Mouse (Mus musculus) kidney, postnatal 0 days (tissue): ENCODE results near the gene Dmxl2. TPM values are rescaled to one million over a fixed set of nuclear protein-coding genes. Genes with fewer than 3 reads are reported as not detected.
A peak's percentile ranks its signal among the peaks of the same experiment; 100 is the strongest.

ENCODE experiments used
- ATAC-seq: fragments of 200-750 bp; cut with Nextera tagmentation; replicated peaks from 2 replicates; pipeline ENCODE4 v1.8.0; 2017; ENCODE audit warnings: low read depth, moderate number of reproducible peaks, moderate TSS enrichment, moderate library complexity; ENCODE audit not compliant: low FRiP score
- DNase-seq: peaks from one replicate; pipeline ENCODE4 v3.0.0-alpha.2; 2016; ENCODE audit warnings: low spot score
- H3K27ac ChIP-seq: fragments of 300-500 bp; sonication (generic); 2 replicates; pipeline ENCODE4 v1.5.1; 2014; ENCODE audit warnings: mild to moderate bottlenecking
- H3K27me3 ChIP-seq: fragments of 300-500 bp; sonication (generic); 2 replicates; pipeline ENCODE4 v1.6.1; 2014; ENCODE audit warnings: low read length, mixed read lengths; ENCODE audit not compliant: insufficient read depth
- H3K36me3 ChIP-seq: fragments of 300-500 bp; sonication (generic); 2 replicates; pipeline ENCODE4 v1.6.1; 2014; ENCODE audit warnings: low read length, mixed read lengths; ENCODE audit not compliant: insufficient read depth
- H3K4me1 ChIP-seq: fragments of 300-500 bp; sonication (generic); replicated peaks from 2 replicates; pipeline ENCODE4 v1.6.1; 2014; ENCODE audit warnings: antibody characterized with exemption, low read length, mixed read lengths; ENCODE audit not compliant: insufficient read depth
- H3K4me2 ChIP-seq: fragments of 300-500 bp; sonication (generic); 2 replicates; pipeline ENCODE4 v1.6.1; 2014; ENCODE audit warnings: mild to moderate bottlenecking, low read length, moderate library complexity, mixed read lengths
- H3K4me3 ChIP-seq: fragments of 300-500 bp; sonication (generic); replicated peaks from 2 replicates; pipeline ENCODE4 v1.5.1; 2014; ENCODE audit warnings: low read depth, low read length
- H3K9ac ChIP-seq: fragments of 300-500 bp; sonication (generic); 2 replicates; pipeline ENCODE4 v1.6.1; 2014; ENCODE audit warnings: low read depth, low read length
- H3K9me3 ChIP-seq: fragments of 300-500 bp; sonication (generic); replicated peaks from 2 replicates; pipeline ENCODE4 v1.6.1; 2016; ENCODE audit warnings: low read length, inconsistent platforms, mixed read lengths
- CTCF ChIP-seq: IDR thresholded peaks from 2 replicates; pipeline ENCODE4 v1.5.1; 2016; ENCODE audit warnings: antibody characterized with exemption, low read depth, mild to moderate bottlenecking, moderate library complexity
- WGBS: fragments of 180-500 bp; shearing (Covaris S2); extraction: QIAGEN DNeasy Blood & Tissue Kit; methylation state at CpG from one replicate; pipeline ENCODE4 v1.1.7; 2014; 5-methylcytosine and 5-hydroxymethylcytosine counted together
- polyA plus RNA-seq: library from polyadenylated mRNA; unstranded; fragments of >200 nt; fragmentation: Nextera tagmentation; extraction: Ambion mirVana; gene quantifications from 2 replicates; pipeline ENCODE4 v1.2.1, GENCODE M21; 2015

The Dmxl2 gene
- polyA plus RNA-seq, 1 experiment from 2014 or later: 8.5 TPM

GRCm38 (mm10) chr9:54356756-54357155 is 144.7 kb downstream of the Dmxl2 start:
- ATAC-seq (no peak), DNase-seq (no peak)
- H3K9me3 ChIP-seq: no peaks in the 10 kb centered on the region
- WGBS: 91% methylated on average over 5 of the region's 8 CpGs
- H3K36me3 ChIP-seq: no peaks in the 10 kb centered on the region
- no peaks in the 10 kb centered on the region for H3K27me3 ChIP-seq
- no peak overlapping the region for H3K9ac ChIP-seq
- H3K27ac ChIP-seq: no peak overlapping the region
- no peak for TF ChIP-seq CTCF
- H3K4me3 ChIP-seq: no peak overlapping the region
- H3K4me1 ChIP-seq: no peaks in the 10 kb centered on the region
- H3K4me2 ChIP-seq: no peak overlapping the region

- H3K9ac ChIP-seq: no peak overlapping the region
- no peaks in the 10 kb centered on the region for H3K36me3 ChIP-seq
- no peak for DNase-seq
- no peak overlapping the region for H3K27ac ChIP-seq
- no peak overlapping the region for H3K4me3 ChIP-seq
- no peaks in the 10 kb centered on the region for H3K9me3 ChIP-seq
- TF ChIP-seq CTCF: no peak
- H3K27me3 ChIP-seq: no peaks in the 10 kb centered on the region
- no peak for ATAC-seq
- no peak overlapping the region for H3K4me2 ChIP-seq
- WGBS: 66% methylated on average over 7 of the region's 7 CpGs
- no peaks in the 10 kb centered on the region for H3K4me1 ChIP-seq
Observed at GRCm38 (mm10) chr9:54342026-54342425, 159.4 kb downstream of the Dmxl2 start.

- no peak for ATAC-seq
- WGBS: 53% methylated on average over 6 of the region's 6 CpGs
- Histone ChIP-seq H3K4me3 (no peak overlapping the region), H3K27ac (no peak overlapping the region), H3K4me1 (no peaks in the 10 kb centered on the region), H3K4me2 (no peak overlapping the region), H3K9me3 (no peaks in the 10 kb centered on the region), H3K27me3 (no peaks in the 10 kb centered on the region), H3K9ac (no peak overlapping the region), H3K36me3 (no peaks in the 10 kb centered on the region)
- peak; percentile 80 for DNase-seq
- TF ChIP-seq CTCF: peak; percentile 86
Observed at GRCm38 (mm10) chr9:54336532-54337144, 164.8 kb downstream of the Dmxl2 start.

- TF ChIP-seq CTCF: no peak
- no peaks in the 10 kb centered on the region for H3K36me3 ChIP-seq
- H3K9ac ChIP-seq: no peak overlapping the region
- no peak overlapping the region for H3K27ac ChIP-seq
- ATAC-seq (no peak), DNase-seq (no peak)
- H3K4me1 ChIP-seq: no peaks in the 10 kb centered on the region
- H3K4me3 ChIP-seq: no peak overlapping the region
- WGBS: 60% methylated on average over 12 of the region's 12 CpGs
- no peaks in the 10 kb centered on the region for H3K27me3 ChIP-seq
- no peaks in the 10 kb centered on the region for H3K9me3 ChIP-seq
- no peak overlapping the region for H3K4me2 ChIP-seq
Observed at GRCm38 (mm10) chr9:54335582-54335981, 165.8 kb downstream of the Dmxl2 start.

GRCm38 (mm10) chr9:54329201-54329600 is 172.2 kb downstream of the Dmxl2 start:
- H3K4me3 ChIP-seq: no peak overlapping the region
- no peaks in the 10 kb centered on the region for H3K27me3 ChIP-seq
- H3K36me3 ChIP-seq: no peaks in the 10 kb centered on the region
- 94% methylated on average over 7 of the region's 7 CpGs for WGBS
- H3K9ac ChIP-seq: no peak overlapping the region
- no peak for TF ChIP-seq CTCF
- DNase-seq (no peak), ATAC-seq (no peak)
- H3K9me3 ChIP-seq: no peaks in the 10 kb centered on the region
- H3K4me1 ChIP-seq: no peaks in the 10 kb centered on the region
- no peak overlapping the region for H3K4me2 ChIP-seq
- no peak overlapping the region for H3K27ac ChIP-seq

- DNase-seq: peak; percentile 71
- Histone ChIP-seq H3K4me1 (no peaks in the 10 kb centered on the region), H3K27ac (no peak overlapping the region), H3K27me3 (no peaks in the 10 kb centered on the region), H3K4me3 (no peak overlapping the region), H3K9ac (no peak overlapping the region), H3K36me3 (no peaks in the 10 kb centered on the region), H3K9me3 (no peaks in the 10 kb centered on the region), H3K4me2 (no peak overlapping the region)
- 41% methylated on average over 8 of the region's 8 CpGs for WGBS
- TF ChIP-seq CTCF: peak; percentile 75
- no peak for ATAC-seq
Observed at GRCm38 (mm10) chr9:54323456-54323855, 178.0 kb downstream of the Dmxl2 start.

GRCm38 (mm10) chr9:54316363-54316762 is 185.1 kb downstream of the Dmxl2 start:
- whole genome bisulfite sequencing: 73% methylated on average over 9 of the region's 9 CpGs
- H3K4me2 ChIP-seq: no peak overlapping the region
- no peak overlapping the region for H3K4me3 ChIP-seq
- H3K9me3 ChIP-seq: no peaks in the 10 kb centered on the region
- H3K27ac ChIP-seq: no peak overlapping the region
- peak; percentile 55 for TF ChIP-seq CTCF
- H3K36me3 ChIP-seq: no peaks in the 10 kb centered on the region
- no peaks in the 10 kb centered on the region for H3K27me3 ChIP-seq
- DNase-seq: no peak
- H3K4me1 ChIP-seq: no peaks in the 10 kb centered on the region
- H3K9ac ChIP-seq: no peak overlapping the region
- no peak for ATAC-seq

Other genes with a start within 250 kb of the Dmxl2 start
- not detected in 2 replicates for gene Cyp19a1, start 233.5 kb downstream of the Dmxl2 start, polyA plus RNA-seq
- 4.6 and 5.4 TPM in 2 replicates for gene Gldn, start 215.1 kb downstream of the Dmxl2 start, polyA plus RNA-seq
- not detected in 2 replicates for gene Sh2d7, start 37.4 kb upstream of the Dmxl2 start, polyA plus RNA-seq
- 18.0 and 19.2 TPM in 2 replicates for gene Cib2, start 58.6 kb upstream of the Dmxl2 start, polyA plus RNA-seq
- gene Idh3a, start 84.7 kb upstream of the Dmxl2 start, polyA plus RNA-seq: 247 and 272 TPM in 2 replicates
- 1.0 and 1.4 TPM in 2 replicates for gene Acsbg1, start 160.2 kb upstream of the Dmxl2 start, polyA plus RNA-seq
- 2.9 and 3.2 TPM in 2 replicates for gene Dnaja4, start 197.2 kb upstream of the Dmxl2 start, polyA plus RNA-seq
- 155 and 166 TPM in 2 replicates for gene Wdr61, start 232.9 kb upstream of the Dmxl2 start, polyA plus RNA-seq